Comparison of ENCODE assay signal across 8 mouse cellular contexts in the genomic region with DNA sequence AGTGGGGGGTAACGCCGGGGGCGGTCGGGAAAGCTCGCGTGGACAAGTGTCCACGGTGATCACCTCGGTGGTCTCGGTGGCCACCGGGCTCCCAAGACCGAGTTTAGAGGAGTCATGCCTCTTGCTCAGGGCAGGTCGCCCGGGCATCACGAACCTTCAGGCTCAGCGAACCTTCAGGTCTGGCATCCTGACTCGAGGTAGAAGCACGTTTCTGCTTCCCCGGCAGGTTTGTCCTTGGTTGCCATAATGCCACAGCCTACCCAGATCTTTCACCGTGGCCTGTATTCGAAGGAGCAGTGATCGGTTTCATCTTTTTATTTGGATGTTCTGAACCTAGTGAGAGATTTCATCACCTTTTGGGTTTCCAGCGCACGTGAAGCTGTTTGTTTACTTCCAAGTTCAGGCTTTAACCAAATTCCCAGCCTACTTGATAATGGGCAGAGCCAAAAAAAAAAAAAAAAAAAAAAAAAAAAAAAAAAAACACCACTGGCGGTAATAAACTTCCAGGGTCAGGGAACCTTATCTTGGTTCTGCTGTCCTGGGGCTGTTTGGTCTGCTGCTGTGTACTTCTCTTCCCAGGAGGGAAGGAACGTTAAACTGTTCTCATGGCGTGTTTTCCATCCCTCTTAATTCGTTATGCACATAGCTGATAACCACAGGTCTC. TPM values are rescaled to one million over a fixed set of nuclear protein-coding genes. Genes with fewer than 3 reads are reported as not detected.
A peak's percentile ranks its signal among the peaks of the same experiment; 100 is the strongest.
DNase-seq lines count a peak whose midpoint lies in the region; ATAC-seq lines count a peak whose summit lies in the region.

No protein-coding gene starts in this region.

- WGBS in kidney, embryonic 14.5 days: 2% methylated on average over 27 of the region's 27 CpGs
- WGBS in intestine, embryonic 15.5 days: 1% methylated on average over 27 of the region's 27 CpGs

- H3K27me3 ChIP-seq in kidney, embryonic 14.5 days (ENCODE audit: control insufficient read depth, insufficient read depth, low read length): no peaks in the 10 kb centered on the region
- no peaks in the 10 kb centered on the region for H3K27me3 ChIP-seq in intestine, embryonic 15.5 days (replicated peaks)
- no peaks in the 10 kb centered on the region for H3K27me3 ChIP-seq in megakaryocyte, embryonic 14.5 days (replicated peaks)

- H3K4me1 ChIP-seq in kidney, embryonic 14.5 days (ENCODE audit: control insufficient read depth, insufficient read depth, low read length): peaks cover 4% of the 10 kb centered on the region; the same call in 1 of the 2 replicates
- H3K4me1 ChIP-seq in intestine, embryonic 15.5 days (replicated peaks): peaks cover 7% of the 10 kb centered on the region; the same call in 1 of the 2 replicates
- H3K4me1 ChIP-seq in megakaryocyte, embryonic 14.5 days: peaks cover 28% of the 10 kb centered on the region

- no peak for DNase-seq in kidney, adult 18-20 months
- DNase-seq in MEL-GATA-1-ER (ENCODE audit: extremely low read depth, low read depth): peak; percentile 6
- peak; percentile 13 for DNase-seq in embryo, embryonic 11.5 days (ENCODE audit: low read depth, low spot score)
- no peak for DNase-seq in Muller cell, postnatal 12 days (ENCODE audit: inconsistent ontology term)
- DNase-seq in urinary bladder, postnatal 10 days (ENCODE audit: low spot score): no peak

- H3K36me3 ChIP-seq in kidney, embryonic 14.5 days (ENCODE audit: control insufficient read depth, insufficient read depth, low read length): no peaks in the 10 kb centered on the region
- H3K36me3 ChIP-seq in intestine, embryonic 15.5 days: no peaks in the 10 kb centered on the region
- no peaks in the 10 kb centered on the region for H3K36me3 ChIP-seq in megakaryocyte, embryonic 14.5 days (replicated peaks; ENCODE audit: low read length)

- peak overlapping the region; percentile 83 for H3K9ac ChIP-seq in kidney, embryonic 14.5 days (ENCODE audit: low read depth, low read length)
- H3K9ac ChIP-seq in intestine, embryonic 15.5 days: peak overlapping the region; percentile 81

- H3K9me3 ChIP-seq in kidney, embryonic 14.5 days (ENCODE audit: control insufficient read depth, low read length): no peaks in the 10 kb centered on the region
- H3K9me3 ChIP-seq in intestine, embryonic 15.5 days: no peaks in the 10 kb centered on the region
- H3K9me3 ChIP-seq in megakaryocyte, embryonic 14.5 days: no peaks in the 10 kb centered on the region

- ATAC-seq in kidney, embryonic 14.5 days (ENCODE audit: low FRiP score, low TSS enrichment): no peak
- ATAC-seq in intestine, embryonic 15.5 days: no peak; the same call in 1 of the 2 replicates

- H3K4me2 ChIP-seq in kidney, embryonic 14.5 days (replicated peaks; ENCODE audit: low read depth, low read length): peak overlapping the region; percentile 71
- H3K4me2 ChIP-seq in intestine, embryonic 15.5 days (replicated peaks): peak overlapping the region; percentile 77

- H3K4me3 ChIP-seq in kidney, embryonic 14.5 days (ENCODE audit: low read length): peak overlapping the region; percentile 79
- H3K4me3 ChIP-seq in intestine, embryonic 15.5 days (replicated peaks): peak overlapping the region; percentile 80
- peak overlapping the region; percentile 100 for H3K4me3 ChIP-seq in megakaryocyte, embryonic 14.5 days (replicated peaks)

- peak overlapping the region; percentile 76 for H3K27ac ChIP-seq in kidney, embryonic 14.5 days (ENCODE audit: low read depth, low read length)
- H3K27ac ChIP-seq in intestine, embryonic 15.5 days: peak overlapping the region; percentile 91

RNA-seq across cellular contexts. Expression of a gene that starts 0.8 kb away (rescaled TPM):
- 7.2 and 11.0 TPM in 2 replicates for polyA plus RNA-seq in kidney, embryonic 14.5 days (2014; fragmentation: Nextera tagmentation; extraction: Ambion mirVana)
- polyA plus RNA-seq in intestine, embryonic 15.5 days (2015; fragmentation: Nextera tagmentation; extraction: Ambion mirVana): 11.0 and 11.8 TPM in 2 replicates
- polyA plus RNA-seq in megakaryocyte, embryonic 14.5 days (2012; ENCODE audit: insufficient read depth, low replicate concordance): 0.67 and 4.8 TPM in 2 replicates

RNA-seq across cellular contexts. Expression of a gene that starts 23.3 kb away (rescaled TPM):
- not detected in 2 replicates for polyA plus RNA-seq in kidney, embryonic 14.5 days (2014; fragmentation: Nextera tagmentation; extraction: Ambion mirVana)
- polyA plus RNA-seq in intestine, embryonic 15.5 days (2015; fragmentation: Nextera tagmentation; extraction: Ambion mirVana): not detected in 2 replicates
- polyA plus RNA-seq in megakaryocyte, embryonic 14.5 days (2012; ENCODE audit: insufficient read depth, low replicate concordance): not detected in 2 replicates

RNA-seq across cellular contexts. Expression of a gene that starts 30.2 kb away (rescaled TPM):
- polyA plus RNA-seq in kidney, embryonic 14.5 days (2014; fragmentation: Nextera tagmentation; extraction: Ambion mirVana): 8.7 and 13.2 TPM in 2 replicates
- polyA plus RNA-seq in intestine, embryonic 15.5 days (2015; fragmentation: Nextera tagmentation; extraction: Ambion mirVana): 7.7 and 8.1 TPM in 2 replicates
- polyA plus RNA-seq in megakaryocyte, embryonic 14.5 days (2012; ENCODE audit: insufficient read depth, low replicate concordance): not detected in 2 replicates

Comparison
In these comparisons a context has a peak if more than half of its experiments do, and no peak if none do; other contexts are left out.
1. DNase-seq: peak in MEL-GATA-1-ER (single experiment) and embryo, embryonic 11.5 days (single experiment); none in kidney, adult 18-20 months (single experiment), Muller cell, postnatal 12 days (single experiment) and urinary bladder, postnatal 10 days (single experiment).
2. Peak in every context shown above with its lines, with median percentiles within 50 percentile points of each other: H3K4me3 ChIP-seq.